Mouse (Mus musculus) mature B cell (primary cell): ENCODE results near the gene Ctsc.
"Not testable (repeated sequence)": the region's sequence is repeated elsewhere in the genome, so short reads cannot be mapped to it uniquely, and the experiment has no call there.

Experiments
- in situ Hi-C: fragments of 300-500 bp; cut with MboI; formaldehyde crosslinking; loops from 2 replicates; pipeline ENCODE4 v1.14.3; 2019

Gene Ctsc

GRCm38 (mm10) chr7:88277858-88278627, at the start of gene Ctsc:
Gene Ctsc, plus strand, starts transcription at chr7:88278085.
- in situ Hi-C loops: loop anchor here (10.0 kb wide), 1 partner anchor 63 kb away; no protein-coding TSS in a partner anchor

GRCm38 (mm10) chr7:88229051-88229450, 48.8 kb upstream of the Ctsc start:
- in situ Hi-C loops: no loop called here

GRCm38 (mm10) chr7:88230121-88230520, 47.8 kb upstream of the Ctsc start:
- in situ Hi-C loops: no loop called here

- in situ Hi-C loops: no loop called here
These were observed 46.9 kb upstream of the Ctsc start for GRCm38 (mm10) chr7:88230756-88231522.

- in situ Hi-C loops: no loop called here
These were observed 34.8 kb upstream of the Ctsc start for GRCm38 (mm10) chr7:88243059-88243458.

- in situ Hi-C loops: no loop called here
These were observed 33.4 kb upstream of the Ctsc start for GRCm38 (mm10) chr7:88244462-88244861.

GRCm38 (mm10) chr7:88250380-88250779, 27.5 kb upstream of the Ctsc start:
- in situ Hi-C loops: not testable (repeated sequence)

- in situ Hi-C loops: no loop called here
These were observed 26.4 kb upstream of the Ctsc start for GRCm38 (mm10) chr7:88251535-88251934.

GRCm38 (mm10) chr7:88252129-88252528, 25.8 kb upstream of the Ctsc start:
- in situ Hi-C loops: no loop called here

- in situ Hi-C loops: no loop called here
These were observed 23.0 kb upstream of the Ctsc start for GRCm38 (mm10) chr7:88254884-88255283.

GRCm38 (mm10) chr7:88259155-88259925, 18.5 kb upstream of the Ctsc start:
- in situ Hi-C loops: no loop called here

GRCm38 (mm10) chr7:88261799-88262198, 16.1 kb upstream of the Ctsc start:
- in situ Hi-C loops: no loop called here

GRCm38 (mm10) chr7:88264861-88265260, 13.0 kb upstream of the Ctsc start:
- in situ Hi-C loops: no loop called here

- in situ Hi-C loops: loop anchor here (10.0 kb wide), 1 partner anchor 55 kb away; no protein-coding TSS in a partner anchor
These were observed 8.0 kb upstream of the Ctsc start for GRCm38 (mm10) chr7:88269913-88270312.

GRCm38 (mm10) chr7:88271531-88271930, 6.4 kb upstream of the Ctsc start:
- in situ Hi-C loops: loop anchor here (10.0 kb wide), 1 partner anchor 57 kb away; no protein-coding TSS in a partner anchor

GRCm38 (mm10) chr7:88276914-88277765, 745 bp upstream of the Ctsc start:
- in situ Hi-C loops: loop anchor here (10.0 kb wide), 1 partner anchor 62 kb away; no protein-coding TSS in a partner anchor

GRCm38 (mm10) chr7:88278628-88279196, 827 bp downstream of the Ctsc start:
- in situ Hi-C loops: loop anchor here (10.0 kb wide), 1 partner anchor 64 kb away; no protein-coding TSS in a partner anchor

- in situ Hi-C loops: no loop called here
These were observed 7.4 kb downstream of the Ctsc start for GRCm38 (mm10) chr7:88285276-88285675.

GRCm38 (mm10) chr7:88291036-88291435, 13.2 kb downstream of the Ctsc start:
- in situ Hi-C loops: no loop called here

- in situ Hi-C loops: no loop called here
These were observed 14.2 kb downstream of the Ctsc start for GRCm38 (mm10) chr7:88292044-88292443.

- in situ Hi-C loops: no loop called here
These were observed 16.0 kb downstream of the Ctsc start for GRCm38 (mm10) chr7:88293907-88294306.
